In the genomic region with DNA sequence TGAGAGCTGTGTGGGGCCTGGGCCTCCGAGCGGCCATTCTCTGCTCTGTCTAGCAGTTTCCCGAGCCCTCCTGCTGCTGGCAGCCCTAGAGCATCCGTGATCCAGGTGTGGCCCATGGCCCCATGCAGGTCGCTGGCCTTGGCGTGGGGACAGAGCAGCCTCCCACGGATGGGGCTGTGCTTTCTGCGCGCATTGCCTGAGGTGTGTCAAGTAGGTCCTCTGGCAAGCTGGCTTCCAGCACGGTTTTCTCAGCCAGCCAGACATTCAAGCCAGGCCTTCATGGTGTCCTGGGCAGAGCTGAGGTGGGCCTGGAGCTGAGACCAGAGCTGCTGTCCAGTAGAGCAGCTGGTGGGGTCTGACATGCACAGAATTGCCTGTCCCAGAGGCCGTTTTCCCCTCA, we compare ENCODE assay signal across 10 mouse cellular contexts. TPM values are rescaled to one million over a fixed set of nuclear protein-coding genes. Genes with fewer than 3 reads are reported as not detected.
DNase-seq lines count a peak whose midpoint lies in the region; ATAC-seq and TF ChIP-seq lines count a peak whose summit lies in the region.
"Had no signal": no experiment of that assay in that cellular context is flagged by ENCODE, and none has a peak within 500 bp of the region (broad histone marks: within the 10 kb centered on the region; RNA-seq: fewer than 3 reads in every experiment).

No protein-coding gene starts in this region.

- H3K9ac ChIP-seq in heart, postnatal 0 days (replicated peaks; ENCODE audit: low read depth, low read length): no peak overlapping the region
- H3K9ac ChIP-seq in midbrain, embryonic 14.5 days (replicated peaks; ENCODE audit: low read length): peak overlapping the region; percentile 12; the same call in 1 of the 2 replicates
- H3K9ac ChIP-seq: stomach, embryonic 15.5 days had no signal

- no peak overlapping the region for H3K4me3 ChIP-seq in layer of hippocampus, adult 2 months
- no peak overlapping the region for H3K4me3 ChIP-seq in heart, postnatal 0 days (ENCODE audit: low read depth, low read length)
- no peak overlapping the region for H3K4me3 ChIP-seq in midbrain, embryonic 14.5 days (replicated peaks; ENCODE audit: low read depth, low read length)
- H3K4me3 ChIP-seq: stomach, embryonic 15.5 days had no signal

- no peaks in the 10 kb centered on the region for H3K27me3 ChIP-seq in heart, postnatal 0 days (ENCODE audit: control insufficient read depth, insufficient read depth, low read length)
- no peaks in the 10 kb centered on the region for H3K27me3 ChIP-seq in midbrain, embryonic 14.5 days (ENCODE audit: control insufficient read depth, insufficient read depth, low read length)
- H3K27me3 ChIP-seq: stomach, embryonic 15.5 days had no signal

- peaks cover 73% of the 10 kb centered on the region for H3K4me1 ChIP-seq in heart, postnatal 0 days (ENCODE audit: control insufficient read depth, insufficient read depth)
- peaks cover 71% of the 10 kb centered on the region for H3K4me1 ChIP-seq in midbrain, embryonic 14.5 days (ENCODE audit: control insufficient read depth, insufficient read depth, low read length)

- TF ChIP-seq CTCF in layer of hippocampus, adult 2 months (conservative IDR thresholded peaks at IDR 0.05): no peak
- TF ChIP-seq CTCF in heart, postnatal 0 days (IDR thresholded peaks at IDR 0.05; ENCODE audit: low read depth): no peak

- DNase-seq in cerebellum, adult 9-11 months: peak; percentile 56
- DNase-seq in cerebellum, adult 11 months: no peak
- DNase-seq in layer of hippocampus, adult 2 months (ENCODE audit: low spot score in 2 of 2): no peak
- DNase-seq in layer of hippocampus, postnatal 36 days: no peak
- no peak for DNase-seq in heart, postnatal 0 days (ENCODE audit: low spot score)
- no peak for DNase-seq in midbrain, embryonic 14.5 days
- no peak for DNase-seq in right cerebral cortex, postnatal 25 days

- peak overlapping the region; percentile 14; the same call in 1 of the 2 replicates for H3K27ac ChIP-seq in layer of hippocampus, adult 2 months
- H3K27ac ChIP-seq in heart, postnatal 0 days (ENCODE audit: low read depth): peak overlapping the region; percentile 70
- 0 out of 2 replicates have a peak overlapping the region, but pooled peaks have one; percentile 55 for H3K27ac ChIP-seq in midbrain, embryonic 14.5 days (replicated peaks; ENCODE audit: low read depth, low read length)
- H3K27ac ChIP-seq: stomach, embryonic 15.5 days had no signal

- 71% methylated on average over 11 of the region's 11 CpGs for WGBS in heart, postnatal 0 days
- WGBS in midbrain, embryonic 14.5 days: 63% methylated on average over 11 of the region's 11 CpGs

- ATAC-seq in heart, postnatal 0 days (ENCODE audit: insufficient read depth, low read depth): no peak
- no peak for ATAC-seq in midbrain, embryonic 14.5 days (ENCODE audit: low FRiP score, low TSS enrichment)
- ATAC-seq in activated CD4-positive, CD25-positive, alpha-beta regulatory T cell, adult 4 months: no peak
- ATAC-seq: intestine, embryonic 16.5 days had no signal

- TF ChIP-seq EP300 in heart, postnatal 0 days (IDR thresholded peaks at IDR 0.05; ENCODE audit: low read depth): no peak

- no peak overlapping the region for H3K4me2 ChIP-seq in heart, postnatal 0 days (ENCODE audit: low read depth, low read length)
- no peak overlapping the region for H3K4me2 ChIP-seq in midbrain, embryonic 14.5 days (ENCODE audit: low read length)
- H3K4me2 ChIP-seq: stomach, embryonic 15.5 days had no signal

- no peaks in the 10 kb centered on the region for H3K36me3 ChIP-seq in heart, postnatal 0 days (replicated peaks; ENCODE audit: control insufficient read depth, insufficient read depth, low read length)
- H3K36me3 ChIP-seq in midbrain, embryonic 14.5 days (ENCODE audit: control insufficient read depth, insufficient read depth, low read length): peaks cover 11% of the 10 kb centered on the region; the same call in 1 of the 2 replicates
- H3K36me3 ChIP-seq: stomach, embryonic 15.5 days had no signal

- H3K9me3 ChIP-seq in heart, postnatal 0 days (replicated peaks; ENCODE audit: control insufficient read depth, low read length): no peaks in the 10 kb centered on the region
- no peaks in the 10 kb centered on the region for H3K9me3 ChIP-seq in midbrain, embryonic 14.5 days (ENCODE audit: control insufficient read depth, low read length)
- H3K9me3 ChIP-seq: stomach, embryonic 15.5 days had no signal

RNA-seq across cellular contexts. Expression of a gene that starts 21.7 kb away (rescaled TPM):
- total RNA-seq in layer of hippocampus, adult 2 months (2021): 10 to 100 TPM; 19.9 to 20.7 TPM
- total RNA-seq in layer of hippocampus, postnatal 36 days (2021): 10 to 100 TPM; 19.6 to 20.0 TPM
- 12.2 and 13.1 TPM in 2 replicates for total RNA-seq in heart, postnatal 0 days (2014; rRNA removed; ENCODE audit: low replicate concordance)
- 2.8 and 3.5 TPM in 2 replicates for polyA plus RNA-seq in heart, postnatal 0 days (2015; fragmentation: Nextera tagmentation; extraction: Ambion mirVana)
- polyA plus RNA-seq in midbrain, embryonic 14.5 days (2014; fragmentation: Nextera tagmentation; extraction: Ambion mirVana): 20.0 and 25.9 TPM in 2 replicates
- not detected for polyA plus RNA-seq in activated CD4-positive, CD25-positive, alpha-beta regulatory T cell, adult 4 months (2017; shearing (Covaris generic))

Comparison
In these comparisons a context has a peak if more than half of its experiments do, and no peak if none do; other contexts are left out.
1. H3K27ac ChIP-seq: peak in every context shown above with its lines; median percentile 70 in heart, postnatal 0 days; 55 in midbrain, embryonic 14.5 days; 14 in layer of hippocampus, adult 2 months.